Mouse (Mus musculus) midbrain, embryonic 10.5 days (tissue): ENCODE data around the gene Faap100. TPM values are rescaled to one million over a fixed set of nuclear protein-coding genes. Genes with fewer than 3 reads are reported as not detected.
A peak's percentile ranks its signal among the peaks of the same experiment; 100 is the strongest.
"Not testable (repeated sequence)": the region's sequence is repeated elsewhere in the genome, so short reads cannot be mapped to it uniquely, and the experiment has no call there.

Source experiments
- DNase-seq: peaks from one replicate; pipeline ENCODE4 v3.0.0-alpha.2; 2017; ENCODE audit warnings: low spot score
- H3K27ac ChIP-seq: fragments of 300-500 bp; sonication (generic); replicated peaks from 2 replicates; pipeline ENCODE4 v1.5.1; 2016; ENCODE audit warnings: mild to moderate bottlenecking
- H3K27me3 ChIP-seq: fragments of 300-500 bp; sonication (generic); 2 replicates; pipeline ENCODE4 v1.6.1; 2016; ENCODE audit warnings: low read depth, mild to moderate bottlenecking; ENCODE audit not compliant: poor library complexity, severe bottlenecking
- H3K36me3 ChIP-seq: fragments of 300-500 bp; sonication (generic); 2 replicates; pipeline ENCODE4 v1.6.1; 2016; ENCODE audit warnings: mild to moderate bottlenecking, moderate library complexity
- H3K4me1 ChIP-seq: fragments of 300-500 bp; sonication (generic); 2 replicates; pipeline ENCODE4 v1.6.1; 2016
- H3K4me3 ChIP-seq: fragments of 300-500 bp; sonication (generic); 2 replicates; pipeline ENCODE4 v1.5.1; 2016; ENCODE audit warnings: mild to moderate bottlenecking, moderate library complexity
- H3K9me3 ChIP-seq: fragments of 300-500 bp; sonication (generic); replicated peaks from 2 replicates; pipeline ENCODE4 v1.6.1; 2016; ENCODE audit warnings: mild to moderate bottlenecking
- WGBS: fragments of 180-500 bp; shearing (Covaris S2); methylation state at CpG from one replicate; pipeline ENCODE4 v1.1.7; 2016; 5-methylcytosine and 5-hydroxymethylcytosine counted together
- polyA plus RNA-seq: library from polyadenylated mRNA; unstranded; fragments of >200 nt; fragmentation: Nextera tagmentation; extraction: Ambion mirVana; gene quantifications from 2 replicates; pipeline ENCODE4 v1.2.1, GENCODE M21; 2016

The Faap100 gene
- polyA plus RNA-seq, 1 experiment from 2014 or later: 34.5 TPM

DNA sequence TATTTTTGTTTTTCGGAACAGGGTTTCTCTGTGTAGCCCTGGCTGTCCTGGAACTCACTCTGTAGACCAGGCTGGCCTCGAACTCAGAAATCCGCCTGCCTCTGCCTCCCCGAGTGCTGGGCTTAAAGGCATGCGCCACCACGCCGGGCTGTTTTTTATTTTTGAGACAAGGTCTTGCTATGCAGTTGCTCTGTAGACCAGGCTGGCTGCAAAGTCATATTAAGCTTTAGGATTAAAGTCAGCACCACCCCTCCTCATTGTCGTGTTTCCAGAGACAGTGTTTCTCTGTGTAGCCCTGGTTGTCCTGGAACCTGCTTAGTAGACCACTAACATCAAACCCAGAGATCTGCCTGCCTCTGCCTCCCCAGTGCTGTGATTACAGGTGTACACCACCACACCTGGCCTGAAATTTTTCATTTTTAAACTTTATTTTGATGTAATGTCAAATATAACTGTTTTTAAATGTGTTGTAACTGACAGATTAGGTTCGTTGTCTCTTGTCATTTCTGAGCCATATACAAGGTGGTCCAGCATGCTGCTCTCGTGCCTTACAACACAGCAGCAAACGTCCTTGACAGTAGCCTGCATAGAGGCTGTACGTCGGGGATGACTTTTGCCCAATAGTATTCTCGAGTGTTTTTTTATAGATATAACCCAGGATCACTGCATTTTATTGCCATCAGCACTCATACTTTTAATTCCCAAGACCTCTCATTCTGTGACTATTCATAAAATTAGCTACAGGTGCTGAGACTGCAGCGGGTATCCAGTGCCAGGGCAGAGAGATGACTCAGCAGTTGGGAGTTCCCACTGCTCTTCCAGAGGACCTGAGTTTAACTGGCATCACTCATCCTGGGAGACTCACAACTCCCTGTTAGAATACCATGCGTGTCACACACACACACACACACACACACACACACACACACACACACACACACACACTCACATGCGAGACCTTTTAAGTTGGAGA, 24.0 kb downstream of the Faap100 start:
- no peaks in the 10 kb centered on the region for H3K36me3 ChIP-seq
- no peak overlapping the region for H3K4me3 ChIP-seq
- H3K9me3 ChIP-seq: no peaks in the 10 kb centered on the region
- H3K27ac ChIP-seq: no peak overlapping the region
- peaks cover 6% of the 10 kb centered on the region; the same call in 1 of the 2 replicates for H3K27me3 ChIP-seq
- DNase-seq: no peak
- H3K4me1 ChIP-seq: peaks cover 52% of the 10 kb centered on the region
- WGBS: 92% methylated on average over 17 of the region's 17 CpGs

DNA sequence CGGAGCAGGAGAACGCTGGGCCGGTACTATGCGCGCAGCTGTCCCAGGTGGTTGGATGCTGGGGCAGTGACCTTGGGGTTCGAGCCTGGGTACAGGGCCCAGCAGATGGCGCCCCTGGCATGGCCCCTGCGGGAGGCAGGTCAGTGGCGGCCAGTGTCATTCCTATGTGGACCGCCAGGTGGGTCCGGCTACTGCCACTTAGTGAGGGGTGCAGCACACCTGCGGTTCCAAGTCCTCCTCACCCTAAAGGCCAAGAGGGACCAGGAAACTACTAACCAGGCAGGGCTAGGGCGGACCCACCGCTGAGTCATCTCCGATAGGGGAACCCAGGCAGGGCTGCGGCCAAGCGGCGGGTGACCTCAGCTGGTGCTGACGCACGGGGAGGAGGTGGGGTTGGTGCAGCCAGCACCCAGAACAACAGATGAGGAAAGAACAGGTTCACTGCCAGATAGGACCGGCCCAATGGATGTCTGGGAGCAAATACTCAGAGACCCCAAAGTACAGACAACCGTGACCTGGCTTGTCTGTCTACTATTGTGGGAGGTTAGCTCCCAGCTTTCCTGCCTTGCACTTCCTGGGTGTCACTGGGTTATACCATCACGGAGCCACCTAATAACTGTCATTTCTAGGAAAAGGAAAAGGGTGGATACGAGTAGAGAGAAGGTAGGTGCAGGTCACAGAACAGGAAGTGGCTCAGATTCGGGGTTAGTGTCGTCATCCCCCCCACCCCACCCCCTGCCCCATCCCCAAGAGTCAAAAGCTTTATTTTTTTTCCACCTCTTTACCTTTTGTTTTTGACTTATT, 24.9 kb downstream of the Faap100 start:
- peaks cover 57% of the 10 kb centered on the region for H3K4me1 ChIP-seq
- 28% methylated on average over 26 of the region's 26 CpGs for WGBS
- no peaks in the 10 kb centered on the region for H3K36me3 ChIP-seq
- peak overlapping the region; percentile 22 for H3K4me3 ChIP-seq
- H3K27me3 ChIP-seq: peaks cover 6% of the 10 kb centered on the region; the same call in 1 of the 2 replicates
- peak overlapping the region; percentile 56 for H3K27ac ChIP-seq
- DNase-seq: peak; percentile 63
- no peaks in the 10 kb centered on the region for H3K9me3 ChIP-seq

DNA sequence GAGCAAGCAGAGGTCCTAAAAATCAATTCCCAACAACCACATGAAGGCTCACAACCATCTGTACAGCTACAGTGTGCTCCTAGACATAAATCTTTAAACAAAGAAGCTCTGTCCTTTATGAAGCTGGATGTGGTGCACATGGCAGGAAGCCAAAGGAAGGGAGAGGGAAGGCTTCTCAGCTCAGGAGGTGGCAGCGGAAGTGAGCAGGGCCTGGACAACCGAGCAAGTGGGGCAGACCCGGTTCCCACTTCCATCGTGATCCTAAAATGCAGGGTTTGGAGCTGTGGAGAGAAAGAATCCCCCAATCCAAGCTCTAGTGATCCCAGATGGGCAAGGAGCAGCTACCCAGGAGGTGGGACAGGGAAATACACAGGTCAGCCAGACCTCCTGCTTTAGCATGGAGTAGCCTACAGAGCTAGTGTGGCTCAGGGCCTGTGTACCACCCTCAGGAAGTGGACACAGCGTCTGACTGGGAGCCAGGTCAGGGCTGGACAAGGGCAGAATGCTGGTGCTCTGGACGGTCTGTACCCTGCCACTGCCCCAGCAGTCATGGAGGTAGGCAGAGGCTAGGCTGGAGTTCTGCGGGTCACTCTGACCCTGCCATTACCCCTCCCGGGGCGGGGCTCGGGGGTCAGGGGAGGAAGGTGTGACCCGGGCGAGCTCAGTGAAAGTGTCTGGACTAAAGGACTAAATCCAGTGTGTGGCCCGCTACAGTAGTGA, 25.8 kb downstream of the Faap100 start:
- no peak for DNase-seq
- Histone ChIP-seq H3K27me3 (peaks cover 6% of the 10 kb centered on the region; the same call in 1 of the 2 replicates), H3K36me3 (peaks cover 2% of the 10 kb centered on the region; the same call in 1 of the 2 replicates), H3K9me3 (no peaks in the 10 kb centered on the region), H3K4me1 (peaks cover 49% of the 10 kb centered on the region), H3K27ac (peak overlapping the region; percentile 67), H3K4me3 (0 out of 2 replicates have a peak overlapping the region, but pooled peaks have one; percentile 22)
- 76% methylated on average over 13 of the region's 13 CpGs for WGBS

DNA sequence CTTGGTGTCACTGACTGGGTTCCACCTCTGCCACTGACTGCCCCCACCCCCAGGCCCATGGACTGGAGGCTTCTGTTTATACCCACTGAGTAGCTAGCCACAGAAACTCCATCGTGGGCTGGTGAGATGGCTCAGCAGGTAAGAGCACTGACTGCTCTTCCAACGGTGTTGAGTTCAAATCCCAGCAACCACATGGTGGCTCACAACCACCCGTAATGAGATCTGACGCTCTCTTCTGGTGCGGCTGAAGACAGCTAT, 26.5 kb downstream of the Faap100 start:
- WGBS: 92% methylated on average over 5 of the region's 5 CpGs
- not testable (repeated sequence) for H3K4me3 ChIP-seq, H3K36me3 ChIP-seq, H3K27me3 ChIP-seq, DNase-seq, H3K9me3 ChIP-seq
- Histone ChIP-seq H3K27ac (0 out of 2 replicates have a peak overlapping the region, but pooled peaks have one; percentile 6), H3K4me1 (peaks cover 47% of the 10 kb centered on the region)

DNA sequence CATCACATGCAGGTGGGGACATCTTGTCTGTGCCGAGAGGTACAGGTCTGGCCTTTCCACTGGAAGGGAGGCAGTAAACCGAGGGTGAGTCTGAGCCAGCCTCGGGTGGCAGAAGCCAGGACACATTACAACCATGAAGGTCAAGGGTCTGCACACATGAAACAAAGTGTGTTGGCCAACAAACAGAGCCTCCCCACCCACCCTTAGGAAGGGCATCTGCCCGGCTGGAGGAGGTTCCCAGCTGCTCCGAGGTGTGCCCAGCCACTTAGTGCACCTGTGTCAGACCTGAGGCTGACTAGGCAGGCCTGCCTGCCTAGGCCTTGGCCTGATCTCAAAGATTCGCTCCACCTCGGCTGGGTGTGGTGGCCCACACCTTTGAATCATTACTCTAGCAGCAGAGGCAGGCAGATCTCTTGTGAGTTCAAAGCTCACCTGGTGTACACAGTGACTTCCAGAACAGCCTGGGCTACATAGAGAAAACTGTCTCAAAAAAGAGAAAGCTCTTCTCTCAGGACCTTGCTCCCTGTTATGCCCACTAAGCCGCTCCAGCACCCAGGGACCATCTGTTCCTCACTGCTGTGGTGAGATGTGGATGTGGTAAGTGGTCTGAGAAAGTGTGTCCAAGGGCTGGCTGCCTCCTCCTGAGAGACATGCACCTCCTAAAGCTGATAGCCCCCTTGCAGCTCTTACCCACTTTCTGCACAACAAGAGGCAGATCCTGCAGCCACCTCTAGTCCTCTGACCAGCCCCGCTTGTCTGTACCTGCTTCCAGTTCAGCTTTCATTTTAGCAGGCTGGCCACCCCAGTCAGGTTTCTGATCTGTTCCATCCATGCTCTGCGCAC, 27.1 kb downstream of the Faap100 start:
- no peak for DNase-seq
- H3K4me3 ChIP-seq: peak overlapping the region; percentile 100; the same call in 1 of the 2 replicates
- peak overlapping the region; percentile 100 for H3K27ac ChIP-seq
- H3K36me3 ChIP-seq: peaks cover 11% of the 10 kb centered on the region
- peaks cover 50% of the 10 kb centered on the region for H3K4me1 ChIP-seq
- H3K9me3 ChIP-seq: no peaks in the 10 kb centered on the region
- 91% methylated on average over 10 of the region's 10 CpGs for WGBS
- H3K27me3 ChIP-seq: peaks cover 6% of the 10 kb centered on the region; the same call in 1 of the 2 replicates

DNA sequence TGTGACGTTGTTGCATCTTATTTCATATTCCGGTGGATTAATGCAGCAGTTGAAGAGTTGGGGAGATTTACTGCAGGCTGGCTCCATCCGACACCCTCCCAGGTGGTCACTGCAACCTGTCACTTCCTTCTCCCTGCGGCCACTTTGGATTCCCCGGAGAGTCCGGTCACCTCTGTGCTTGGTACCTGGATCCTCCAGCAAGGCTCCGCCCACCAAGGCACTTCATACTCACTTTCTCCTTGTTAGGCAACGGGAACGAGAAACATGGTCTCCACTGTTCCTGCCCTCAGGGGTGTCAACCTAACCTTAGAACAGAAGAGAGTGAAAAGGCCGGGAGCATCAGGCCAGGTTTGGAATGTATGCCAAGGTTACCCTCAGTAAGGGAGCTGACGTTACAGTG, 27.9 kb downstream of the Faap100 start:
- Histone ChIP-seq H3K36me3 (peaks cover 13% of the 10 kb centered on the region), H3K4me3 (peak overlapping the region; percentile 100), H3K27me3 (peaks cover 6% of the 10 kb centered on the region; the same call in 1 of the 2 replicates), H3K9me3 (no peaks in the 10 kb centered on the region), H3K4me1 (peaks cover 53% of the 10 kb centered on the region), H3K27ac (peak overlapping the region; percentile 100)
- 34% methylated on average over 11 of the region's 11 CpGs for WGBS
- DNase-seq: no peak

DNA sequence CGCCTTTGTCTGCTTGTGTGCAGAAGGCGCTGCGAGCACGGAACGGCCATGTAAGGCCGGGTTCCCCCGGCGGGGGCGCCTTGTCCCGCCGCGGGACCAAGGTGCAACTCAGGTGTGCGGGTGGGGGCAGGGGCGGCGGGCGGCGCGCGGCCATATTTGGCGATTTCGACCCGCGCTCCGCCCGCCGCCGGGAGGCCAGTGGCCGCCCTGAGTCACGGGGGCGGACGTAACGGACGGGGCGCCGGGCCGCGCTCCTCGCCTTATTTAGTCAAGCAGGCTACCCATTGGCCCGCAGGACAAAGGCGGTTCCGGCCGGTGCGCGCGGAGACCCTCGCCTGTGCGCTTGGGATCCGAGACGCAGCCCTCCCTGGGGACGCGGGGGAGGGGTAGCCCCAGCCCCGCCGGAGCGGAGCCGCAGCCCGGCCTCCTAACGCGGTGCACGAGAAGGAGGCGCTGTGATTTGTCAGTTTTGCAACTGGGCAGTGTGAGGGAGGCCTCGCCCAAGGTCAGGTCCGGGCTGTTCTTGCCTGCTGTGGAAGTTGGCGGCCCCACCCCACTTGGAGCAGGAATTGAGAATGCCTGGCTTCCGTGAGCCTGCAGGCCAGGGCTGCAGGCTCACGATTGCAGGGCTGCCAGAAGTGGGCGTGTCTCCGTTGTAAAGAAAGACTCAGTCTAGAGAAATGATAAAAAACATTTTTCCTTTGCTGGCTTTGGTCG, 28.4 kb downstream of the Faap100 start:
- peak overlapping the region; percentile 100 for H3K4me3 ChIP-seq
- peaks cover 57% of the 10 kb centered on the region for H3K4me1 ChIP-seq
- DNase-seq: peak; percentile 96
- no peaks in the 10 kb centered on the region for H3K9me3 ChIP-seq
- WGBS: under 1% methylated on average over 65 of the region's 68 CpGs
- H3K27ac ChIP-seq: peak overlapping the region; percentile 100
- peaks cover 6% of the 10 kb centered on the region; the same call in 1 of the 2 replicates for H3K27me3 ChIP-seq
- peaks cover 17% of the 10 kb centered on the region for H3K36me3 ChIP-seq

DNA sequence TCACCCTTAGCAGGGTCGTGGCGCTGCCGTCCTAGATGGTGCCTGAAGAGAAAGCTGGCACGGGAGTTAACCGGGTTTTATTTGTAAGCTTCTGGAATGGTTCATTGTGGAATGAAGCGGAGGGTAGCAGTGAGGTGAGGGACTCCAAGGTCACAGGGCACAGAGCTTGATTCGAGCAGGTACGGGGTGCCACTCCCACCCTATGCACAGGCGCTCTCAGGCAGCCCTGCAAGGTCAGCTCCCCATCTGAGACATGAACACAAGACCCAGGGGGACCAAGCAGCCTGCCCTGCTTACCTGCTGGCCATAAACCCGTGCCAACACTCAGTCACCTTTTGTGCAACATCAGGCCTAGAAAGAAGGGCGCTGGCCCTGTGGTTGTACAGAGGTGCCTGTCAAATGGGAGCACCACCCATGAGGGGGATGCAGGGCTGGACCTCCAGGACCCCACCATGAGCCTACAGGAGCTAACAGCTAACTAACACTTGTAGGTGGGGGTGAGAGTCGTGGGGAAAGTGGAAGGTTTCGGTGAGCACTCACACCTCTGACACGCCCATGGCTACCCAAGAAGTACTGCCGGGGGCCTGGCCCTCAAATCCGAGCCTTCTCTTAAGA, 29.1 kb downstream of the Faap100 start:
- WGBS: under 1% methylated on average over 16 of the region's 16 CpGs
- peak overlapping the region; percentile 100 for H3K27ac ChIP-seq
- DNase-seq: no peak
- no peaks in the 10 kb centered on the region for H3K9me3 ChIP-seq
- peaks cover 23% of the 10 kb centered on the region for H3K36me3 ChIP-seq
- H3K4me3 ChIP-seq: peak overlapping the region; percentile 100
- H3K27me3 ChIP-seq: peaks cover 6% of the 10 kb centered on the region; the same call in 1 of the 2 replicates
- H3K4me1 ChIP-seq: peaks cover 58% of the 10 kb centered on the region

DNA sequence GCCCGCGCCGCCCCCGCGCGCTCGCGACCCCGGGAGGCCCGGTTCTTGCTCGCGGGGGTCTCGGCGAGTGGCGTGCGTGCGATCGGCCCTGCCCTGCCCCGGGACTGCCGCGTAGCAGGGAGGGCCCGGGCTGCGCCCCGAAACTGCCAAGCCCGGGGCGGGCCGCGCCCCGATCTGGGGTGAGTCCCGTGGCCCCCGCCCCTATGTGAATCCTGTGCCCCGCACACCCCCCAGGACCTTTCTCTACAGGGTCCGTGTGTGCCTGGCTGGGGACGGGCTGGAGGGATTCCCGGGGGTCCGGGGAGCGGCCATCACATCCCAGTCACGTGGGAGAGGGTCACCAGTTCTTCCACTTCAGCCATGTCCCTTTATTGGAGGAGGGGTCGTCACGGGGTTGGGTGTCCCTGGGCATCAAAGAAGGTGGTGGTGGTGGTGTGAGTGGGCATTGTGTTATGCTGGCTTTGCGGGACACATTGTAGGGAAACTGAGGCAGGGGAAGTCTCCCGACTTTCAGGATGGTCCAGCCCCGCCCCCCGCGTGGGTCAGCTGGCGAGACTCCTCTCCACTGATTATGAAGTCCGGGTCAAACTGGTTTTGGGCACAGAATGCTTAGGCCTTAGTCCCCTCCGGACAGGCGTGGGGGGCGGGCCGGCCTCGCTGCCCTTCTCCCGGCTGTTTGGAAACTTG, 29.7 kb downstream of the Faap100 start:
- H3K4me3 ChIP-seq: peak overlapping the region; percentile 100

More for the DNA sequence above, 29.7 kb downstream of the Faap100 start:
- H3K27ac ChIP-seq: peak overlapping the region; percentile 100
- peaks cover 6% of the 10 kb centered on the region; the same call in 1 of the 2 replicates for H3K27me3 ChIP-seq
- WGBS: 2% methylated on average over 42 of the region's 53 CpGs
- H3K36me3 ChIP-seq: peaks cover 23% of the 10 kb centered on the region
- peaks cover 57% of the 10 kb centered on the region for H3K4me1 ChIP-seq
- DNase-seq: peak; percentile 81
- H3K9me3 ChIP-seq: no peaks in the 10 kb centered on the region
